Mouse (Mus musculus) liver, adult 2 months (tissue): ENCODE results near the gene Acsl5. TPM values are rescaled to one million over a fixed set of nuclear protein-coding genes. Genes with fewer than 3 reads are reported as not detected.

ENCODE experiments used
- DNase-seq: peaks from one replicate; pipeline ENCODE4 v3.0.0-alpha.2; 2011; ENCODE audit warnings: low read depth, low spot score; ENCODE audit errors: extremely low read depth
- H3K27ac ChIP-seq: fragments of 200-500 bp; replicated peaks from 2 replicates; pipeline ENCODE4 v1.5.1; 2012; ENCODE audit warnings: low read depth, mild to moderate bottlenecking, control low read depth, inconsistent platforms, low read length; ENCODE audit not compliant: insufficient read depth
- H3K27me3 ChIP-seq: fragments of 200-500 bp; 2 replicates; pipeline ENCODE4 v1.6.1; 2012; ENCODE audit warnings: mild to moderate bottlenecking, moderate library complexity, low read length, inconsistent platforms; ENCODE audit not compliant: control insufficient read depth, insufficient read depth
- H3K36me3 ChIP-seq: fragments of 200-500 bp; 2 replicates; pipeline ENCODE4 v1.6.1; 2012; ENCODE audit warnings: low read length, inconsistent platforms; ENCODE audit not compliant: control insufficient read depth, insufficient read depth
- H3K4me1 ChIP-seq: fragments of 200-500 bp; 2 replicates; pipeline ENCODE4 v1.6.1; 2011; ENCODE audit warnings: low read length; ENCODE audit not compliant: control insufficient read depth, insufficient read depth
- H3K4me3 ChIP-seq: fragments of 200-500 bp; 2 replicates; pipeline ENCODE4 v1.5.1; 2011; ENCODE audit warnings: low read depth, mild to moderate bottlenecking, control low read depth, low read length, moderate library complexity; ENCODE audit not compliant: insufficient read depth
- H3K79me2 ChIP-seq: fragments of 200-500 bp; 2 replicates; pipeline ENCODE4 v1.6.1; 2012; ENCODE audit warnings: inconsistent platforms, mild to moderate bottlenecking, low read length, moderate library complexity; ENCODE audit not compliant: control insufficient read depth, insufficient read depth
- H3K9ac ChIP-seq: fragments of 200-500 bp; 2 replicates; pipeline ENCODE4 v1.6.1; 2012; ENCODE audit warnings: low read depth, mild to moderate bottlenecking, control low read depth, inconsistent platforms, low read length
- CTCF ChIP-seq: fragments of 200-500 bp; IDR thresholded peaks from 2 replicates; pipeline ENCODE4 v1.5.1; 2011; ENCODE audit warnings: low read depth, low read length, control low read depth
- POLR2A ChIP-seq: fragments of 200-500 bp; IDR thresholded peaks from 2 replicates; pipeline ENCODE4 v1.6.1; 2011; ENCODE audit warnings: low read length, control low read depth; ENCODE audit not compliant: insufficient read depth; ENCODE audit errors: extremely low read depth
- WGBS: fragments of 180-500 bp; shearing (Covaris S2); methylation state at CpG from one replicate; pipeline ENCODE4 v1.1.7; 2018; 5-methylcytosine and 5-hydroxymethylcytosine counted together
- polyA plus RNA-seq: library from polyadenylated mRNA; depleted of rRNA; stranded (reverse); fragments of >200 nt; gene quantifications from 2 replicates; pipeline ENCODE4 v1.2.3, GENCODE M21; 2012
- total RNA-seq: library from RNA; depleted of rRNA; stranded (reverse); fragments of >200 nt; gene quantifications from 2 replicates; pipeline ENCODE4 v1.2.3, GENCODE M21; 2014

Acsl5 gene
- total and polyA plus RNA-seq, 2 experiments, result 206 to 1,190 TPM

GRCm38 (mm10) chr19:55209084-55209483, 42.7 kb upstream of the Acsl5 start:
- 79% methylated on average over 3 of the region's 3 CpGs for WGBS
- Histone ChIP-seq H3K27ac (no peak overlapping the region), H3K9ac (no peak overlapping the region), H3K4me3 (no peak overlapping the region), H3K36me3 (no peaks in the 10 kb centered on the region), H3K4me1 (no peaks in the 10 kb centered on the region), H3K79me2 (no peaks in the 10 kb centered on the region), H3K27me3 (no peaks in the 10 kb centered on the region)
- TF ChIP-seq CTCF, result no peak
- TF ChIP-seq POLR2A, result no peak
- no peak for DNase-seq

GRCm38 (mm10) chr19:55211698-55212097, 40.0 kb upstream of the Acsl5 start:
- Histone ChIP-seq H3K36me3 (no peaks in the 10 kb centered on the region), H3K79me2 (no peaks in the 10 kb centered on the region)
- TF ChIP-seq CTCF, result no peak
- TF ChIP-seq POLR2A, result no peak

GRCm38 (mm10) chr19:55213617-55214340, 38.0 kb upstream of the Acsl5 start:
- H3K27me3 ChIP-seq, result no peaks in the 10 kb centered on the region
- 68% methylated on average over 12 of the region's 12 CpGs for WGBS
- no peak overlapping the region for H3K27ac ChIP-seq
- no peak overlapping the region for H3K4me3 ChIP-seq
- no peaks in the 10 kb centered on the region for H3K4me1 ChIP-seq
- no peaks in the 10 kb centered on the region for H3K36me3 ChIP-seq
- no peak for DNase-seq
- no peak overlapping the region for H3K9ac ChIP-seq
- TF ChIP-seq CTCF, result no peak
- TF ChIP-seq POLR2A, result no peak
- no peaks in the 10 kb centered on the region for H3K79me2 ChIP-seq

More at GRCm38 (mm10) chr19:55211698-55212097, 40.0 kb upstream of the Acsl5 start:
- no peak overlapping the region for H3K27ac ChIP-seq
- WGBS, result 84% methylated on average over 1 of the region's 1 CpGs
- no peaks in the 10 kb centered on the region for H3K4me1 ChIP-seq
- H3K27me3 ChIP-seq, result no peaks in the 10 kb centered on the region
- no peak for DNase-seq
- no peak overlapping the region for H3K4me3 ChIP-seq
- H3K9ac ChIP-seq, result no peak overlapping the region

DNA sequence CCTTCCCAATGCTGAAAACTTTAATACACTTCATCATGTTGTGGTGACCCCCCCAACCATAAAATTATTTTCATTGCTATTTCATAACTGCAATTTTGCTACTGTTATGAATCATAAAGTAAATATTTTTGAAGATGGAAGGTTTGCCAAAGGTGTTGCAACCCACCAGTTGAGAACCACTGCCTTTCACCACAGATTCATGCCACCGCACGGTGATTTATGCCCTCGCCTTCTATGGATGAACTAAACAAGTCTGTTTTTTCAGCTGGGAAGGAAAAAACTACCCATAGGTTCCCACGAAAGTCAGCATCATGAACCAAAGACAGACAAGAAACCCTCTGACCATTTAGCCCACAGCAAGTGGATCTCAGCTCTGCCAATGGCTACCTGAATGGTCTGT, 34.9 kb upstream of the Acsl5 start:
- H3K9ac ChIP-seq, result no peak overlapping the region
- no peaks in the 10 kb centered on the region for H3K36me3 ChIP-seq
- no peak overlapping the region for H3K27ac ChIP-seq
- H3K79me2 ChIP-seq, result no peaks in the 10 kb centered on the region
- no peaks in the 10 kb centered on the region for H3K4me1 ChIP-seq
- H3K27me3 ChIP-seq, result no peaks in the 10 kb centered on the region
- 90% methylated on average over 4 of the region's 4 CpGs for WGBS
- no peak for TF ChIP-seq CTCF
- no peak for TF ChIP-seq POLR2A
- no peak overlapping the region for H3K4me3 ChIP-seq
- no peak for DNase-seq

- Histone ChIP-seq H3K27ac (no peak overlapping the region), H3K4me3 (no peak overlapping the region), H3K9ac (no peak overlapping the region), H3K36me3 (no peaks in the 10 kb centered on the region), H3K27me3 (no peaks in the 10 kb centered on the region), H3K79me2 (no peaks in the 10 kb centered on the region), H3K4me1 (no peaks in the 10 kb centered on the region)
- WGBS, result 86% methylated on average over 9 of the region's 9 CpGs
- TF ChIP-seq CTCF (no peak), POLR2A (no peak)
- no peak for DNase-seq
Measured at GRCm38 (mm10) chr19:55217365-55217764, 34.4 kb upstream of the Acsl5 start.

- Histone ChIP-seq H3K9ac (peak overlapping the region; percentile 53), H3K79me2 (no peaks in the 10 kb centered on the region), H3K27ac (no peak overlapping the region), H3K27me3 (no peaks in the 10 kb centered on the region), H3K36me3 (no peaks in the 10 kb centered on the region), H3K4me1 (no peaks in the 10 kb centered on the region), H3K4me3 (peak overlapping the region; percentile 29)
- no peak for TF ChIP-seq POLR2A
- peak; percentile 88 for TF ChIP-seq CTCF
- 4% methylated on average over 20 of the region's 20 CpGs for WGBS
- DNase-seq, result peak; percentile 54
Measured at GRCm38 (mm10) chr19:55218192-55218739, 33.5 kb upstream of the Acsl5 start.
